Mouse (Mus musculus) left cerebral cortex, adult 2 months (tissue): ENCODE measurements at regions not wholly inside any gene's neighbourhood (a gene's known extent, or its start where the extent isn't known, plus 50 kb on each side); places are given as distances from the start of the nearest gene placed in this dataset.

Experiments used
- DNase-seq, 2 experiments: peaks; one replicate each; pipeline ENCODE4 v3.0.0; 2021 to 2022; ENCODE audit warnings: low spot score in 2 of 2, mixed read lengths in 1 of 2; ENCODE audit errors: extremely low spot score in 1 of 2
- H3K27ac ChIP-seq: fragments of 200-600 bp; 2 replicates; pipeline ENCODE4 v1.8.1; 2022
- H3K4me3 ChIP-seq: fragments of 200-600 bp; 2 replicates; pipeline ENCODE4 v1.8.1; 2022
- CTCF ChIP-seq: fragments of 200-600 bp; IDR thresholded peaks from 2 replicates; pipeline ENCODE4 v1.8.1; 2022; ENCODE audit warnings: antibody characterized with exemption, mild to moderate bottlenecking, moderate library complexity
- intact Hi-C: fragments of 180-260 bp; cut with DNase I; formaldehyde crosslinking; loops from one replicate; pipeline ENCODE4 v1.15.1; 2025

- no peak for TF ChIP-seq CTCF
- intact Hi-C loops = loop anchor here (5.0 kb wide), 2 partner anchors 388 to 508 kb away; no protein-coding TSS in a partner anchor
- H3K27ac ChIP-seq = no peak overlapping the region
- no peak overlapping the region for H3K4me3 ChIP-seq
- no peak for DNase-seq
Observed at GRCm38 (mm10) chr3:17324816-17325215, 623.4 kb upstream of the Cypt12 start.

- DNase-seq = no peak
- intact Hi-C loops = loop anchor here (5.0 kb wide), 1 partner anchor 509 kb away; no protein-coding TSS in a partner anchor
- Histone ChIP-seq H3K4me3 (no peak overlapping the region), H3K27ac (peak overlapping the region; percentile 5; the same call in 1 of the 2 replicates)
- TF ChIP-seq CTCF = no peak
Observed at GRCm38 (mm10) chr3:17325821-17326220, 622.4 kb upstream of the Cypt12 start.

GRCm38 (mm10) chr3:17326292-17326691 is 621.9 kb upstream of the Cypt12 start:
- TF ChIP-seq CTCF = no peak
- Histone ChIP-seq H3K27ac (peak overlapping the region; percentile 5; the same call in 1 of the 2 replicates), H3K4me3 (no peak overlapping the region)
- intact Hi-C loops = loop anchor here (5.0 kb wide), 1 partner anchor 509 kb away; no protein-coding TSS in a partner anchor
- DNase-seq = no peak

- intact Hi-C loops = loop anchor here (5.0 kb wide), 1 partner anchor 509 kb away; no protein-coding TSS in a partner anchor
- peak overlapping the region; percentile 33 for H3K27ac ChIP-seq
- no peak for TF ChIP-seq CTCF
- H3K4me3 ChIP-seq = no peak overlapping the region
- no peak for DNase-seq
Observed at GRCm38 (mm10) chr3:17326774-17327173, 621.4 kb upstream of the Cypt12 start.

- TF ChIP-seq CTCF = no peak
- intact Hi-C loops = loop anchor here (2.0 to 5.0 kb wide), 2 partner anchors 461 to 510 kb away; no protein-coding TSS in a partner anchor
- Histone ChIP-seq H3K27ac (no peak overlapping the region), H3K4me3 (no peak overlapping the region)
- no peak for DNase-seq
Observed at GRCm38 (mm10) chr3:17327706-17328105, 620.5 kb upstream of the Cypt12 start.

GRCm38 (mm10) chr3:17329411-17329810 is 618.8 kb upstream of the Cypt12 start:
- H3K4me3 ChIP-seq = no peak overlapping the region
- DNase-seq = no peak
- peak overlapping the region; percentile 5; the same call in 1 of the 2 replicates for H3K27ac ChIP-seq
- no peak for TF ChIP-seq CTCF
- intact Hi-C loops = loop anchor here (2.0 to 5.0 kb wide), 2 partner anchors 459 to 512 kb away; no protein-coding TSS in a partner anchor

GRCm38 (mm10) chr3:17330429-17331373 is 617.5 kb upstream of the Cypt12 start:
- Histone ChIP-seq H3K27ac (peak overlapping the region; percentile 18), H3K4me3 (no peak overlapping the region)
- DNase-seq = no peak
- intact Hi-C loops = no loop called here
- no peak for TF ChIP-seq CTCF

- no peak for TF ChIP-seq CTCF
- H3K27ac ChIP-seq = no peak overlapping the region
- no peak overlapping the region for H3K4me3 ChIP-seq
- no peak for DNase-seq
- intact Hi-C loops = no loop called here
Observed at GRCm38 (mm10) chr3:17360253-17360652, 588.0 kb upstream of the Cypt12 start.
